Mouse (Mus musculus) layer of hippocampus, postnatal 14 days (tissue): ENCODE results near the gene Npas3. TPM values are rescaled to one million over a fixed set of nuclear protein-coding genes. Genes with fewer than 3 reads are reported as not detected.

ENCODE experiments used
- DNase-seq, 2 experiments: peaks; one replicate each; pipeline ENCODE4 v3.0.0; 2021 to 2022; ENCODE audit warnings: low spot score in 2 of 2, mixed read lengths in 1 of 2
- total RNA-seq, 2 experiments: library from RNA; stranded (reverse); gene quantifications; 2 replicates each; pipeline ENCODE4 v1.2.3; 2021

The Npas3 gene
- total RNA-seq, 2 experiments from 2014 or later = 32.5 to 32.8 TPM

- DNase-seq = no peak
Measured at GRCm38 (mm10) chr12:54046824-54047223, 798.3 kb downstream of the Npas3 start.

GRCm38 (mm10) chr12:54048126-54048525, 799.6 kb downstream of the Npas3 start:
- no peak for DNase-seq

GRCm38 (mm10) chr12:54049926-54050325, 801.4 kb downstream of the Npas3 start:
- peak in 1 of 2 experiments; percentile 55 for DNase-seq

- no peak for DNase-seq
Measured at GRCm38 (mm10) chr12:54052939-54053338, 804.5 kb downstream of the Npas3 start.

- peak in 1 of 2 experiments; percentile 17 for DNase-seq
Measured at GRCm38 (mm10) chr12:54053598-54053997, 805.1 kb downstream of the Npas3 start.

- peak; percentile 77 to 88 for DNase-seq
Measured at GRCm38 (mm10) chr12:54060732-54061131, 812.3 kb downstream of the Npas3 start.

- no peak for DNase-seq
Measured at GRCm38 (mm10) chr12:54061168-54061567, 812.7 kb downstream of the Npas3 start.

- no peak for DNase-seq
Measured at GRCm38 (mm10) chr12:54064986-54065385, 816.5 kb downstream of the Npas3 start.

GRCm38 (mm10) chr12:54065607-54066006, 817.1 kb downstream of the Npas3 start:
- no peak for DNase-seq

GRCm38 (mm10) chr12:54067419-54067818, 818.9 kb downstream of the Npas3 start:
- DNase-seq = no peak

GRCm38 (mm10) chr12:54067886-54068756, 819.6 kb downstream of the Npas3 start:
- DNase-seq = no peak

- no peak for DNase-seq
Measured at GRCm38 (mm10) chr12:54068757-54069146, 820.3 kb downstream of the Npas3 start.

GRCm38 (mm10) chr12:54074012-54074411, 825.5 kb downstream of the Npas3 start:
- no peak for DNase-seq

- no peak for DNase-seq
Measured at GRCm38 (mm10) chr12:54080996-54081395, 832.5 kb downstream of the Npas3 start.

- no peak for DNase-seq
Measured at GRCm38 (mm10) chr12:54093729-54094128, 845.3 kb downstream of the Npas3 start.

- no peak for DNase-seq
Measured at GRCm38 (mm10) chr12:54096492-54096891, 848.0 kb downstream of the Npas3 start.

- no peak for DNase-seq
Measured at GRCm38 (mm10) chr12:54098136-54098535, 849.7 kb downstream of the Npas3 start.

- peak; percentile 55 to 62 for DNase-seq
Measured at GRCm38 (mm10) chr12:54098785-54099184, 850.3 kb downstream of the Npas3 start.

- no peak for DNase-seq
Measured at GRCm38 (mm10) chr12:54099458-54099857, 851.0 kb downstream of the Npas3 start.

GRCm38 (mm10) chr12:54101307-54101870, 852.9 kb downstream of the Npas3 start:
- DNase-seq = no peak

GRCm38 (mm10) chr12:54102500-54102899, 854.0 kb downstream of the Npas3 start:
- no peak for DNase-seq

GRCm38 (mm10) chr12:54105531-54105930, 857.1 kb downstream of the Npas3 start:
- peak in 1 of 2 experiments; percentile 44 for DNase-seq

- no peak for DNase-seq
Measured at GRCm38 (mm10) chr12:54105946-54106345, 857.5 kb downstream of the Npas3 start.
